Mouse (Mus musculus) forebrain, embryonic 11.5 days (tissue): Measurements from ENCODE around the gene Ssr2. TPM values are rescaled to one million over a fixed set of nuclear protein-coding genes. Genes with fewer than 3 reads are reported as not detected.
A peak's percentile ranks its signal among the peaks of the same experiment; 100 is the strongest.

Experiments used
- ATAC-seq: fragments of 200-750 bp; cut with Nextera tagmentation; replicated peaks from 2 replicates; pipeline ENCODE4 v1.8.0; 2017; ENCODE audit warnings: moderate TSS enrichment; ENCODE audit not compliant: low FRiP score
- DNase-seq: peaks from one replicate; pipeline ENCODE4 v3.0.0-alpha.2; 2017; ENCODE audit warnings: low spot score
- H3K27ac ChIP-seq: fragments of 300-500 bp; sonication (generic); 2 replicates; pipeline ENCODE4 v1.5.1; 2014; ENCODE audit warnings: low read depth, low read length
- H3K27me3 ChIP-seq: fragments of 300-500 bp; sonication (generic); 2 replicates; pipeline ENCODE4 v1.6.1; 2014; ENCODE audit warnings: mild to moderate bottlenecking, low read length, mixed read lengths; ENCODE audit not compliant: control insufficient read depth, insufficient read depth
- H3K36me3 ChIP-seq: fragments of 300-500 bp; sonication (generic); 2 replicates; pipeline ENCODE4 v1.6.1; 2014; ENCODE audit warnings: mild to moderate bottlenecking, low read length, moderate library complexity, mixed read lengths; ENCODE audit not compliant: control insufficient read depth, insufficient read depth
- H3K4me1 ChIP-seq: fragments of 300-500 bp; sonication (generic); replicated peaks from 2 replicates; pipeline ENCODE4 v1.6.1; 2014; ENCODE audit warnings: low read length, mixed read lengths; ENCODE audit not compliant: control insufficient read depth, insufficient read depth
- H3K4me2 ChIP-seq: fragments of 300-500 bp; sonication (generic); 2 replicates; pipeline ENCODE4 v1.6.1; 2014; ENCODE audit warnings: low read depth, mild to moderate bottlenecking, low read length, moderate library complexity, mixed read lengths; ENCODE audit not compliant: severe bottlenecking
- H3K4me3 ChIP-seq: fragments of 300-500 bp; sonication (generic); 2 replicates; pipeline ENCODE4 v1.5.1; 2014; ENCODE audit warnings: low read depth, low read length
- H3K9ac ChIP-seq: fragments of 300-500 bp; sonication (generic); 2 replicates; pipeline ENCODE4 v1.6.1; 2014; ENCODE audit warnings: low read length
- H3K9me3 ChIP-seq: fragments of 300-500 bp; sonication (generic); 2 replicates; pipeline ENCODE4 v1.6.1; 2016; ENCODE audit warnings: low read length, mixed read lengths; ENCODE audit not compliant: control insufficient read depth
- whole genome bisulfite sequencing: fragments of 180-500 bp; shearing (Covaris S2); extraction: QIAGEN DNeasy Blood & Tissue Kit; methylation state at CpG from one replicate; pipeline ENCODE4 v1.1.7; 2014; 5-methylcytosine and 5-hydroxymethylcytosine counted together
- polyA plus RNA-seq: library from polyadenylated mRNA; unstranded; fragments of >200 nt; fragmentation: Nextera tagmentation; extraction: Ambion mirVana; gene quantifications from 2 replicates; pipeline ENCODE4 v1.2.1, GENCODE M21; 2014

The Ssr2 gene
- polyA plus RNA-seq, 1 experiment from 2014 or later: 142 TPM

- peaks cover 5% of the 10 kb centered on the region; the same call in 1 of the 2 replicates for H3K36me3 ChIP-seq
- peak within 1 kb of the TSS; percentile 100 for H3K9ac ChIP-seq
- peak within 1 kb of the TSS; percentile 91 for H3K4me2 ChIP-seq
- DNase-seq (no peak), ATAC-seq (no peak; the same call in 1 of the 2 replicates)
- no peaks in the 10 kb centered on the region for H3K9me3 ChIP-seq
- WGBS: 2% methylated on average over 17 of the region's 31 CpGs
- peak within 1 kb of the TSS; percentile 99 for H3K27ac ChIP-seq
- H3K4me3 ChIP-seq: peak within 1 kb of the TSS; percentile 96
- H3K27me3 ChIP-seq: no peaks in the 10 kb centered on the region
- peaks cover 43% of the 10 kb centered on the region for H3K4me1 ChIP-seq
These were observed 43.4 kb upstream of the Ssr2 start, which contains the start of gene Mex3a for GRCm38 (mm10) chr3:88532299-88532674. Mex3a (plus strand) TSS chr3:88532395.

DNA sequence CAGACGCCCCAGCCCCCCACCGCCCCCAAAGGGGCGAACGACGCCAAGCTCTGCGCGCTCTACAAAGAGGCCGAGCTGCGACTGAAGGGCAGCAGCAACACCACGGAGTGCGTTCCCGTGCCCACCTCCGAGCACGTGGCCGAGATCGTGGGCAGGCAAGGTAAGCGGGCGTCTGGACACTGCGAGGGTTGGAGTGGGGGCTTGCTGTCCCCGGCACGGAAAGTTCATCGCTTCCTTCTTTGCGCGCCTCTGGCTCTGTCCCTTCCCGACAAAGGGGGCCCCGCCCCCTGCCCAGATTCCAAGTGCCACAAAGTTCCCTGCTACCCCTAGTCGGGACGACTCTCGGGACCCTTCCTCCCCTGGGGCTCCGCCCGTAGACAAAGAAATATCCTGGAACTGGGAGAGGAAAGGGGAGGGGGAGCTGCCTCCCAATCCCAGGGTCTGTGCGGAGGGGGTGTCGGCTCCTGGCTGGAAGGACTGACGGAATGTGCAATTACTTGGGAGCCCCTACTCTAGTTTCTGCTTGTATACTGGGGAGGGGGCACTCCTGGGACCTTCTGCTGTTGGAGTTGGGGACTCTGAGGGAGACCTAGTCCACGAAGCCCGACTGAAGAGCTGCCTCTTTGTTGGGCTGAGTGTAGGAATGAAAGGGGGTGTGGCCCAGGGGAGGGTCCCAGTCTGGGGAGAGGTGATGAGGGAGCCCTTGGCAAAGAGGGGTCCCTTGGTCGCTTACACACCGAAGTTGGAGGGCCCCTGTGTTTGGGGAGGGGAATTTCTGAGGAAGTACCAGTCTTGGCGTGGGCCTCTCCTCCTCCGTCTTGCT, 42.8 kb upstream of the Ssr2 start:
- 0% methylated on average over 40 of the region's 40 CpGs for WGBS
- ATAC-seq: peak; percentile 49

DNA sequence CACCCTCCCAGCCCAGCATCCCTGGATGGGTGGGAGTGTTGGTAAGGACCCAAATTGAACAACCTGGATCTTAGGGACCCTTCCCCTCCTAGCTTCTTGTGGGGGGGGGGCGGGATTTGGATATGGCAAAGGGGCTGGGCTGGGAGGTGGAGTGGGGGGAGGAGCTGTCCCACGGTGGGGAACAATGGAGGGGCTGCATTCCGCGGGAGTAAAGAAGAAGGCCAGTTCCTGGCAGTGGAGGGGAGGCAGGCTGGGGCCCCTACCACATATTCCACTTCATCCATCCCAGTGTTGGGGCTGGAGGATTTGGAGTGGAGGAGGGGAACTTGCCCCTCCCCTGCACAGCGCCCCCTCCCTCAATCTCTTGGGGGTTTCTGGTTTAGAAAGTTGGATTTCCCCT, 42.0 kb upstream of the Ssr2 start:
- Histone ChIP-seq H3K4me1 (peaks cover 50% of the 10 kb centered on the region), H3K27ac (peak overlapping the region; percentile 99), H3K4me2 (peak overlapping the region; percentile 91), H3K9ac (peak overlapping the region; percentile 100), H3K27me3 (no peaks in the 10 kb centered on the region), H3K9me3 (no peaks in the 10 kb centered on the region), H3K4me3 (peak overlapping the region; percentile 96), H3K36me3 (peaks cover 7% of the 10 kb centered on the region)
- WGBS: 2% methylated on average over 5 of the region's 5 CpGs
- DNase-seq: no peak
- no peak for ATAC-seq

More for the DNA sequence above, 42.8 kb upstream of the Ssr2 start:
- H3K9ac ChIP-seq: peak overlapping the region; percentile 100
- H3K27me3 ChIP-seq: no peaks in the 10 kb centered on the region
- H3K27ac ChIP-seq: peak overlapping the region; percentile 99
- H3K9me3 ChIP-seq: no peaks in the 10 kb centered on the region
- peaks cover 7% of the 10 kb centered on the region; the same call in 1 of the 2 replicates for H3K36me3 ChIP-seq
- DNase-seq: peak; percentile 88
- H3K4me3 ChIP-seq: peak overlapping the region; percentile 96
- H3K4me1 ChIP-seq: peaks cover 45% of the 10 kb centered on the region
- peak overlapping the region; percentile 91 for H3K4me2 ChIP-seq

DNA sequence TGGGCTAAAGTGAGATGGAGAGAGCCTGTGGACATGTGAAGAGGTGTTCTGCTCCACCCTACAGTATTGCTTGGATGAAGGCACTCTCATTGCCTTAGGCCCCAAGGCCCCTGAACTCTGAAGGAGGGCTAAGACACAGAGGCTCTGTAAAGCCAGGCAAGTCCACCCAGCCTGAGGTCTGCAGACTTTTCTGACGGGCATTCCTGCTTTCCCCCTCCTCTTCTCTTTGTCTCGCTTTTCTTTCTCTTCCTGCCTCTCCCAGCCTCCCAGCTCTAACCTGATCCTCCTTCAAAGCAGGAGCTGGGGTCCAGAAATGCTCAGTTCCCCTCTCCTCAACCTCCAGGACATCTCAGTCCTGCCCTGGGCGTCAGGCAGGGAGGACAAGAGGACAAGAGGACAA, 40.7 kb upstream of the Ssr2 start:
- DNase-seq: no peak
- WGBS: 0% methylated on average over 3 of the region's 3 CpGs

GRCm38 (mm10) chr3:88535527-88535926, 40.1 kb upstream of the Ssr2 start:
- Histone ChIP-seq H3K4me3 (peak overlapping the region; percentile 96), H3K36me3 (peaks cover 7% of the 10 kb centered on the region), H3K27me3 (no peaks in the 10 kb centered on the region), H3K4me2 (peak overlapping the region; percentile 91), H3K9ac (peak overlapping the region; percentile 100), H3K27ac (peak overlapping the region; percentile 57; the same call in 1 of the 2 replicates), H3K9me3 (no peaks in the 10 kb centered on the region), H3K4me1 (peaks cover 48% of the 10 kb centered on the region)
- DNase-seq (no peak), ATAC-seq (no peak)
- 24% methylated on average over 4 of the region's 4 CpGs for WGBS

More for the DNA sequence above, 40.7 kb upstream of the Ssr2 start:
- peaks cover 50% of the 10 kb centered on the region for H3K4me1 ChIP-seq
- no peaks in the 10 kb centered on the region for H3K9me3 ChIP-seq
- no peak for ATAC-seq
- peak overlapping the region; percentile 91 for H3K4me2 ChIP-seq
- H3K9ac ChIP-seq: peak overlapping the region; percentile 100
- peaks cover 7% of the 10 kb centered on the region for H3K36me3 ChIP-seq
- peak overlapping the region; percentile 96 for H3K4me3 ChIP-seq
- no peaks in the 10 kb centered on the region for H3K27me3 ChIP-seq
- peak overlapping the region; percentile 99; the same call in 1 of the 2 replicates for H3K27ac ChIP-seq

DNA sequence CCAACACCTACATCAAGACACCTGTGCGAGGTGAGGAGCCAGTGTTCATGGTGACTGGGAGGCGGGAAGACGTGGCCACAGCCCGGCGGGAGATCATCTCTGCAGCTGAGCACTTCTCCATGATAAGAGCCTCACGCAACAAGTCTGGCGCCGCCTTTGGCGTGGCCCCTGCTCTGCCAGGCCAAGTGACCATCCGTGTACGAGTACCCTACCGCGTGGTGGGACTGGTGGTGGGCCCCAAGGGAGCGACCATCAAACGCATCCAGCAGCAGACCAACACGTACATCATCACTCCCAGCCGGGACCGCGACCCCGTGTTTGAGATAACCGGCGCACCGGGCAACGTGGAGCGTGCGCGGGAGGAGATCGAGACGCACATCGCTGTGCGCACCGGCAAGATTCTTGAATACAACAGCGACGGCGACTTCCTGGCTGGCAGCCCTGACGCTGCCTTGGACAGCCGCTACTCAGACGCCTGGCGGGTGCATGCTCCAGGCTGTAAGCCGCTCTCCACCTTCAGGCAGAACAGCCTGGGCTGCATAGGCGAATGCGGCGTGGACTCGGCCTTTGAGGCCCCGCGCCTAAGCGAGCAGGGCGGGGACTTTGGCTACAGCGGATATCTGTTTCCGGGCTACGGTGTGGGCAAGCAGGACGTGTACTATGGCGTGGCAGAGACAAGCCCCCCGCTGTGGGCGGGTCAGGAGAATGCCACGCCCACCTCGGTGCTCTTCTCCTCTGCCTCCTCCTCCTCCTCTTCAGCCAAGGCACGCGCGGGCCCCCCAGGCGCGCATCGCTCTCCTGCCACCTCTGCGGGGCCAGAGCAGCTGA, 39.4 kb upstream of the Ssr2 start:
- Histone ChIP-seq H3K27ac (peak overlapping the region; percentile 57; the same call in 1 of the 2 replicates), H3K36me3 (peaks cover 10% of the 10 kb centered on the region), H3K9ac (peak overlapping the region; percentile 100), H3K4me3 (peak overlapping the region; percentile 96), H3K4me2 (peak overlapping the region; percentile 91), H3K27me3 (no peaks in the 10 kb centered on the region), H3K4me1 (peaks cover 48% of the 10 kb centered on the region), H3K9me3 (no peaks in the 10 kb centered on the region)
- DNase-seq (peak; percentile 87), ATAC-seq (no peak)
- 8% methylated on average over 60 of the region's 64 CpGs for WGBS

- H3K9ac ChIP-seq: peak overlapping the region; percentile 100; the same call in 1 of the 2 replicates
- peak overlapping the region; percentile 96 for H3K4me3 ChIP-seq
- 57% methylated on average over 6 of the region's 6 CpGs for WGBS
- DNase-seq (no peak), ATAC-seq (no peak)
- no peaks in the 10 kb centered on the region for H3K27me3 ChIP-seq
- H3K4me2 ChIP-seq: peak overlapping the region; percentile 91
- H3K27ac ChIP-seq: no peak overlapping the region
- no peaks in the 10 kb centered on the region for H3K9me3 ChIP-seq
- H3K36me3 ChIP-seq: peaks cover 10% of the 10 kb centered on the region
- H3K4me1 ChIP-seq: peaks cover 48% of the 10 kb centered on the region
These were observed 38.5 kb upstream of the Ssr2 start for GRCm38 (mm10) chr3:88537146-88537545.
